Mouse (Mus musculus) adrenal gland, adult (tissue): ENCODE results near the gene Gramd2.

Source experiments
- DNase-seq, 2 experiments: peaks; one replicate each; pipeline ENCODE4 v3.0.0; 2022 to 2023; ENCODE audit warnings: low spot score in 1 of 2; ENCODE audit not compliant: inconsistent age in 2 of 2

The Gramd2 gene

DNA sequence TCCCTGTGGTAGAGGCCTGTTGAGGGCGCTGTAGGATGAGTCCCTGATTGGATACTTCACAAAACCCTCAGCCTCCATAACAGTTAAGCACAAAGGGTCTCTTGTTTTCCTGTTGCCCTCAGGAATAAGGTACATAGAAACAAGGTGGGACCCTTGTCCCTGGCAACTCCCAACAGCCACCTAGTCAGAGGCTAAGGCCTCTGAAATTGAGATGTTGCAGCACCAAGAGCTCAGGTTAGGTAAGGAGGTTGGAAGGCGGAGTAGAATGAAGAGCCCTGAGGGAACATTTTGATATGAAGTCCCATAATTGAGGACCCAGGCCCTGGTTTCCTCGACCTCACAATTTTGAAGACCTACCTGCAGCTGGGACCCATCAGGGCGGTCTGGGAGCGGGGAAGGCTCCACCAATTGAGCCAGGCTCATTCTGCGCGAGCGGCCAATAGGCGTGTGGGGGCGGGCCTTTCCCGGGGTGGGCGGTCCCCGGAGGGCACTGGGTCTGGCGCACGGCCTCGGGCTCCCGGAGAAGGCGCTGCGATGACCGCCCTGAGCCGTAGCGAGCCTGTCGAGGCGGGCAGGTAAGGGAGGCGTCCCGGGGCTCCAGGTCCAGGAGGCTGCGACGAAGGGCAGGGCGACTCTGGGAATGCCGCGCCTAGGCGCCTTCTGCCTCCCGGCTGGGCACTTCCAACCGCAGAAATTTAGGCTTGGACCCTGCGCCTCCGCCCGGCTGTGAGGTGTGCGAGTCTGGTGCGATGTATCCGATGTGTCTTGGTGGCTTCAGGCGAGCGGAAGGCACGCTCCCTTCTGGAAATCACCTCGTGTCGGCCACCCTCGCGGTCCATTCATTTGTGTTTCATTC, at the start of gene Gramd2:
Gene Gramd2 (plus strand): TSS at position 467 of the 856 bp plus-strand sequence.
- DNase-seq, result peak; percentile 77 to 94

DNA sequence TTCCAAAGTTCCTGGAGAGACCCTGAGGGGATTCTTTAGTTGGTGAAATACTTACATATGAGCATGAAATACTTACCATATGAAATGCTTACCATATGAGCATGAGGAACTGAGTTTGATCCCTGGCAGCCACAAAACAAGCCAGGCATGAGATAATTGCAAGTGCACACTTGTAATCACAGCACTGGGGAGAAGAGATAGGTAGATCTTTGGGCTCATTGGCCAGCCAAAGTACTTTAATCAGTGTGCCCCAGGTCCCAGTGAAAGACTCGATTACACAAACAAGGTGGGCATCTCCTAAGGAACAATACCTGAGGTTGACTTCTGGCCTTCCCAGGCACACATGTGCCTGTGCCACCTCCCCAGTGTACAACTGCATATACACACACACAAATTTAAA, 41.6 kb upstream of the Gramd2 start:
- no peak for DNase-seq

DNA sequence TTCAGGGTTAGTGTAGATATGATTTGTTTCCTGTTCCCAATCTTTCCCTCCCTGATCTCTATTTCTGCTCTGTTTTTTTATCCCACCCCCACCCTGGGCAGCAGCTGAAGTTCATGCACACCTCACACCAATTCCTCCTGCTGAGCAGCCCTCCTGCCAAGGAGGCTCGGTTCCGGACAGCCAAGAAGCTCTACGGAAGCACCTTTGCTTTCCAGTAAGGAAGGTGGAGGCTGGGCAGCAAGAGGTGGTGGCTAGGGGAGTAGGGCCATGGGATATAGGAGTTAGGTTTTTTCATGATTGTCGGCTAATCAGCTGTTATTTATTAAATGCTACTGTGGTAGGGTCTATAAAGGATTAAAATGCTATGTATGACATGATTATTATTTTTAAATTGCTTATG, 40.0 kb upstream of the Gramd2 start:
- no peak for DNase-seq

DNA sequence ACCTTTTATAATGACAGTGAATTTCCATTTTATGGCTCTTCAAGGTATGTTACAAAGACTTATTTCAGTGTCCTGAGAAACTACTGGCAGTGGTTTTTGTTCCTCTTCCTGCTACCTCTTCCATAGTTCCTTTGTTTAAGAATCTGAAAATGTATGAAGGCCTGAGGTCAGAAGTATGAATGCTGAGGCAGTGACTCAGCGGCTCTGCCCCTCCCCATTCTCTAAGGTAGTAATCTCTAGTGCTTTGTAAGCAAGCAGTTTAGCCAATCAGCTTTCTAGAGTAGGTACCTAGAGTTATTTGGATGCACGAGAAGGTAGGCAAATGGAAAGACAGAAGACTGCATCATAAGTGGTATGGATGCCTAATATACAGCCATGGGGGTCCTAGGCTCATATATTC, 38.6 kb upstream of the Gramd2 start:
- DNase-seq, result no peak

DNA sequence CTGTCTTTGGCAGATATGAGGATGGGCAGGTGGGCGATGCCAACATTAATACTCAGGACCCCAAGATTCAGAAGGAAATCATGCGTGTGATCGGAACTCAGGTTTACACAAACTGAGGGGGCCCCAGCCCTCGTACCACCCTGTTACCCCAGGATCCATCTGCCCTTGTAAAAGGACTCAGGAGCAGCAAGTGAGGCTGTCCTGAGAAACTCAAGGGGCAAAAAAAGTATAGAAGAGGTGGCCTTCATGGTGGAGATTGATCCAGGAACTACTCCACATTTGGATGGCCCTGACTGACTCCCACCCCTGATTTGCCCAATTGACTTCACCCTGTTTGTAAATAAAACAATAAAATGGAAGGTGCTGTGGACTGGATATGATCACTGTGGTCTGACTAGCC, 30.0 kb upstream of the Gramd2 start:
- DNase-seq, result no peak

DNA sequence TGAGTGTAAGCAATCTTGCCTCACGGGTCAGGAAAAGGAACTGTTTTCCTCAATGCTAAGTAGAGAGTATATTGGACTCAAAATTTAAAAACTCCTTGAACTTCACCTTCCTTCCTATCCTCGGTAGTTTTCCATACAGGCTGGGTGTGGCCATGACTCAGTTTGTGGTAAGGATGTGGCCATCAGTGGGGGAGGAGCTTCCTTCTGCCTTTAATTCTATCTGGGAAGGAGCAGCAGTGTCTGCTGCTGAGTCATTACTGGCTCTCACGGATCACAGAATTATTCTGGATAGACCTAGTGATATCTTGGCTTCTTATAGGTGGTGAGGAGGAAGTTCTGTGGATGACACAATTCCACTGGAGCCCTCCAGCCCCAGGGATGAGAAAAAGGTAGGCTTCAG, 26.6 kb upstream of the Gramd2 start:
- DNase-seq, result peak; percentile 77 to 89

DNA sequence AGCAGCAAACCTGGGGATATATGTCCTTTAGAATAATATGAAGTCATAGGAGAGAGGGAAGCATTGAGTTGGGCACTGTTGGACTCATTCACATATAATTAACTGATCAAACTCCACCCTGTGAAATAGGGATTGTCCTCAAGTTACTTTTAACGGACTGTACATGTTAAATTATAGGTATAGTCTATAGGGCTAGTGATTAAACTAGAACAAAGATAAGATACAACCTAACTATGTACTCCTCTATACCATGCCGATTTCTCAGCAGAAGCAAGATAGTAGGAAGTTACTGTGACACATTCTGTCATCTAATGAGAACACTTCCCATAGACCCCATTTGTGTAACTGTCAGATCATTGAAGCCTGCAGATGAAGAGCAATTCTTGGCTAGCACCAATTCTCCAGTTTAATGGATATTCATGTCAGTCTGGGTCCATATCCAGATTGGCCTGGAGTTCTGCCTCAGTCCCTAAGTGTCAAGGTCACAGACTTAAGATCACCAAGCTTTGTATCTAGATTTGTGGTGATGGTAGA, 25.4 kb upstream of the Gramd2 start:
- peak in 1 of 2 experiments; percentile 16 for DNase-seq

DNA sequence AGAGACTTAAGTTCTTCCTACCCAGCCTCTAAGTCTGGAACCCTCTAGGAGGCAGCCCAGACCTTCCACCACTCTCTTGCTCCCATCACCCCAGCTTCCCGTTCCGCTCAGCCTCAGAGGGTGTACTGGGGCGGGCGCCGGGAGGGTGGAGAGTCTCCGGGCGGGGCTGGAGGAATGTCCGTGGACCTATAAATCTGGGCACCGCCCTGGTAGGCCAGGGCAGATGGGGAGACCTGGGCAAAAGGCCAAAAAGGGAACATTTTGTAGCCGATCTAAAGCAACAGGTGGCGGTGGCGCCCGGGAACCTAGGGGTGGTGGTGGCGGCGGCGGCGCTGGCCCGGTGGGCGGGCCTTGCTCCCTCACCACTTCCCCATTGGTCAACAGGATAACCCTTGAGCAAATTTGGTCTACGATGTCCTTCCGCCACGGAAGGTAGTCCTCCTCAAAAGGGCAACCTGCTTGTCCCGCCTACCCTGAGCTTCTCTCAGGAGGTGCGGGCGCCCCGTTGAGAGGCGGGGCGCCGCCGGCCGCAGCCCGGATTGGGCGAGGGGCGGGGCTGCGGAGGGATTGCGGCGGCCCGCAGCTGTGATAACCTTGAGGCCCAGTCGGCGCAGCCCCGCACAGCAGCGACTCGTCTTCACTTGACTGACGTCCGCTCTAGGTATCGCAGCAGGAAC, 23.8 kb upstream of the Gramd2 start, which contains the start of gene Pkm:
Gene Pkm (plus strand): TSS at position 411 of the 677 bp plus-strand sequence.
- peak; percentile 98 to 99 for DNase-seq

DNA sequence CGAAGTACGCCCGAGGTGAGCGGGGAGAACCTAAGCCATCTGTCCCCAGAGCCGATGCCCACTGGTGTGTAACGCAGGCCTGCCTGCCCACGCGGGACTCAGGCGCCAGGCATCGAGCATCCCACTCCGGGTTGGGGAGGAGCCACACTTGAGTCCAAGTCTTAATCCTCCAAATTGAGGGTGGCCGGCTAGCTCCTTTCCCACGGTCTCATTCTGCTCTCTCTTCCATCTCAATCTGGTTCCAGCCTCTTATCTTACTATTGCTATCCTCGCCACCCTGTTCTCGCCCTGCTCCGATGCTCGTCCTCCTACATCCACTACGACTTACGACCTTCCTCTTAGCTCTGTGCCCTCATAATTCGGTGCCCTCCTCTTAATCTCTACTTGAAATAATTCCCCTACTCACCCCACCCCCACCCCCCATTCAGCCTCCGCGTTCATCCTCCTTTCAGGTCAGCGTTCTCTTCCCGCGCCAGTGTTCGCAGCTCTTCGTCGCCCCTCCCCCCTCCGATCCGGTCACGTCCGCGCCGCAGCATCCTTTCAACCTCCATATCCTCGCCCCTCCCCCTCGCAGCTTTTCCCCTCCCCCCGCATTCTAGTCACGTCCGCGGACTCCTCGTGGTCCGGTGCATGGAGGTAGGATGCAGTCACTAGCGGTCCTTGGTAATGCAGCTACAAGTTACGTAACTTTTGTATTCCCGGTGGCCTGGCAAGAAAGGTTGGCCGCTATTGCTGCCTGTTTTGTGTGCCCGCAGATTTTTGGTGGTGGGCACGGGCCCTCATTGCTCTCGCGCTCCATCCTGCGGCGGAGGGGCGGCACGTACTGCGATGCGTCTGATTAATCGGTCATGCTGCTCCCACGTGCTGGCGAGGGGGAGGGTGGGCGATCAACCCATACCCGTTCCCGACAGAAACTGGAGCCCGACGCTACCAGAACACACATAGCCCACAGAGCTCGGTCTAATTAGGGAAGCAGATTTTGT, 23.0 kb upstream of the Gramd2 start:
- peak; percentile 79 to 90 for DNase-seq

DNA sequence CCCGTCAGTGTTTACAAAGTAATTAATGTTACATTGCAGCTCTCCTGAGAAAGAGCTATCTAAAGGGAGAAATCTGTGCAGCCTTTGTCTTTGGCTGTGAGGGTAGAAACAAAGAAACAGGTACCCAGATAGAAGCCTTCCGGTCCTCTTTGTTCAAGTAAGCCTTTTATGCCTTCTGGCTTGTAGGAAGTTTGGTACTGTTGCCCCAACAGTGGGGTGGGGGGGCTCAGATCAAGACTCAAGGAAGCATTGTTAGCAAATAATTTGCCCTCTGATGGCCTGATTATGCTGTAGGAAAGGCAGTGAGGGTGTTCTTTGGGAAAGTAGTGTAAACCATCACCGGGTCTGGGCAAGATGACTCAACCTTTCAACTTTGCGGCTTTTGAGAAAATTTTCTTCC, 21.8 kb upstream of the Gramd2 start:
- peak in 1 of 2 experiments; percentile 53 for DNase-seq

DNA sequence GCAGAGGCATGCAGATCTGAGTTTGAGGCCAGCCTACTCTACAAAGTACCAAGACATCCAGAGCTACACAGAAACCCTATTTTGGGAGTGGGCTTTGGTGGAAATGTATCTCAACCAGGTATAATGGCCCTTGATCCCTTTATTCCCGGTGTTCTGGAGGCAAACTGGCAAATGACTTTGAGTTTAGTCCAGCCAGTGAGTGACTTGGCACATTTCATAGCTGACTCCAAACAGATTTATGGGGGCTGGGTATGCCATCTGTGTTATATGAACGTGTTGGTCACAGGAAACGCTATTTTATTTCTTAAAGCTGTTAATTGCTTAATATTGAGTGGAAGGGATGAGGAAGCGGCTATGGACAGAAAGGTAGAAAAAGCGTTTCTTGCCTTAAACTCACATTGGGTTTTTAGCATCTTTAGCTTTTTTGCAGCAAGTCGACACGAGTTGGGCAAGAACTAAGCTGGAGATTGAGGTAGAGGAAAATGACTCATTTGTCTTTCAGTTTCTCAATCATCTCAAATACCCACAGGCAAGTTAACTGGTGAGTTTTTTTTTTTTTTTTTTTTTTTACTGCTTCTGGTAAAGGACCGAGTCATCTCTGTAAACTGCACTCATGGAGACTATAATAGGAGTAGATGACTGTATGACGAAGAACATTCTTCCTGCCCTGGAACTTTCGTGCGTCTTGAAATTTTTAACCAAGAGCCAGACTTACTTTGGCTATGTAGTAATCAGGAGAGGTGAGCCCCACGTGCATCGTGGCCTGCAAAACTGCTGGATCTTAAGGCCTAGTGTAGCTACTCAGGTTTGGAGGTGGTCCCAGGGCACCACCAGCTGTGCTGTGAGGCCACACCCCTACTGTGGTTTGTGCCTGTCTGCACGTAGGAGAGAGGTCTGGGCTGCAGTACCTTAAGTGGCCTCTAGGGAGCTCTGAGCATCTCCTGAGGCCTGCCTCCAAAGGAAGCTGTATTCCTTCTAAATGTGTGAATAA, 20.6 kb upstream of the Gramd2 start:
- peak; percentile 75 to 93 for DNase-seq

DNA sequence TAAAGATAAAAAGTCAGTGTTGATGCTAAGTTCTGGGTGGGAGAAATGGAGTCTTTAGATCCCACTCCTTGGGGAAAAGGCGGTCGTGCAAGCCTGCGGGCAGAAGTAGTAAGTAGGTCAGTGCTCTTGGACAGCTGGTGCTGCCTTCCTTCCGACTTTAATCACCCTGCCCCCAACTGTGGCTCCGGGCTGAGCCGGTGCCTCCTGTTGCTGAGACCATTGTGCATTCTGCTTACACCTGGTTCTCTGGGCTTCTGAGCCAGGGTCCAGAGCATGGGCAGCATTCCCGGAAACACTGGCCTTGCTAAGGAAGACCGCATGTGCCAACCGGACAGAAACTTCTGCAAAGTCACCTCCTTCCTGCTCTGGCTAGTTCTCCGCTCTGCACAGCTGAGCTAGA, 19.5 kb upstream of the Gramd2 start:
- peak; percentile 59 to 84 for DNase-seq

DNA sequence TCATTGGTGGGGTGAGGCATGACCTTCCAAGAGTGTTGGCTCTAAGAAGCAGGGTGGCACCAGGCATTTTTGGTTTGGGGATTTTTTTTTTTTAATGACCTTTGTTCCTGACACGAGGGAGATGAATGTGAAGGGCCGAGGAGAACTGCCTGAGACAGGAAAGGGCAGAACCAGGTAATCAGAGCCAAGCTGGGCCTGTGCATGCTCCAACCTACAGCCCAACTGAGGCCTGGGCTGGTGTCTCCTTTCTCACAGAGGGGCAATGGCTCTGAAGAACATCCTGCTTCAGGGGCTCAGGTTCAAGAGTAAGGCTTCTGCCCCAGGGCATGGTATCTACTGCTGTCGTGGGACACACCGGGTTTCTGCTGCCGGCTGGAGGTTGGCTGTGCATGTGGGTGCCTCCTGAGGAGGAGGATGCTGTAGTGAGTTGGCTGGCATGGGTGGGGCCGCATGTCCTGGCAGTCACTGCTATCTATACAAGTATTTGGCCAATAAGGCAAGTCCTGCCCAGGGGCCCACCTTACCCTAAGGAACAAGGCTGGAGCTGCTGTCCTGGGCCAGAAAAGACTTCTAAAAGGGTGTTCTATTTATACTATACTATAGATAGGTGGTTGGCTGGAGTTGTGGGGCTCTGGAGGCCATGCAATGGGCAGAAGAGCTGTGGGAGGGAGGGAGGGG, 18.5 kb upstream of the Gramd2 start:
- DNase-seq, result peak in 1 of 2 experiments; percentile 56

DNA sequence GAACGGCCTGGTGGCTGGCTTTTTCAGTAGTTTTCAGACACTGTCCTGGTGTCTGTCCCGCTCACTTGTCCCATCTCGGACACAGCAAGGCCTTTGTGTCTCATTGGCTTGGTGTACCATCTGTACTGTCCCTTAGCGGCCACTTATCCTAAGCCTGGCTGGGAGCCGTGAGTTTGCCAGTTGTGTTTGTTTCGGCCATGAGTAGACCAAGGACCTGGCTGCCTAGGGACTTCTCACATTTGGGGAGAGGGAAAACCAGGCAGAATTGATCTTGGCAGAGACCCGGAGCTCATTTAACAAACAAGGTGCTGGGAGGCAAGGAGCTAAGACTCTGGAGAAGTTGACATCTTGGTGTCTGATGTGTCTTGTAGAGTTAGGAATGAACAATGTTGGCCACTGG, 16.7 kb upstream of the Gramd2 start:
- peak in 1 of 2 experiments; percentile 38 for DNase-seq

DNA sequence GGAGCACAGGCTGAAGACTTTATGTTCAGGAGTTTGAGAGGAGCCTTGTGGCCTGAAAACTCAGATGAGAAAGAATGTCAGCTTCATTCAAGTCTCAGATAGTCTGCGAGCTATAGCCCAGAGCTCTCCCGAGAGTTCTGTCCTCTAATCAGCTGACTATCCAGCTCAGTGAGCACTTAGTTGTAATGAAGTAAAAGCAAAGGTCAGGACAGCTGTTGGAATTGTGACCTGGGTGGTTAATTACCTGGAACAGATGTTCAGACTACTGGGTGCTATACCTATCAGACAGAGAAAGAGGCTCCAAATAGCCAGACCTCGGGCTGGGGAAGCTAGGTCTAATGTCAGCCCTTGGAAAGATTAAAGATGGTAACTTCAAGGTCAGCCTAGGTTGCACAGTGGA, 16.0 kb upstream of the Gramd2 start:
- peak in 1 of 2 experiments; percentile 49 for DNase-seq

DNA sequence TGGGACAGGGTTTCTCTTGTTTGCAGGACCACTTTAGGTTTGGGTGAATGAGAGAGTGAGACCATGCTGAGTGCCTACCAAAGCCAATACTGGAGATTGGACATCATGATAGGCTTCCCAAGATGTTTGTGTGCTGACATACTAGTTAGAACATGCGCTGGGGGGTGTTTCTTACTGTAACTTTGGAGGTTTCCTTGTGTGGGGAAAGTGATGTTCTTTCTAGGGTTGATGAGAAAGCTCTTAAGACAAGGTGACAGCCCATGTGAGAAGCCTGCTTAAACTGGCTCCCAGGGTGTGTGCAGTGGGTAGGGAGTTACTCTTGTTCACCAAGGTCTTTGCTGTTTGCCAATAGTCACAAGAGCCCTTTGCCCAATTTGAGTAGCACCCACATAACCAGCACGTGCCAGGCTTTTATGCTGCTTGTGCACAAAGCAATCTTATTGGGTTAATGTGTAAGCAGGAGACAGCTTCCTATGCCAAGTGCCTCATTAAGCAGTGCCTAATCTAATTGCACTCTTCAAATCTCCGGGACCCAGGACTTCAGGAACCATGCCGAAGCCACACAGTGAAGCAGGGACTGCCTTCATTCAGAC, 15.2 kb upstream of the Gramd2 start:
- DNase-seq, result peak in 1 of 2 experiments; percentile 44

DNA sequence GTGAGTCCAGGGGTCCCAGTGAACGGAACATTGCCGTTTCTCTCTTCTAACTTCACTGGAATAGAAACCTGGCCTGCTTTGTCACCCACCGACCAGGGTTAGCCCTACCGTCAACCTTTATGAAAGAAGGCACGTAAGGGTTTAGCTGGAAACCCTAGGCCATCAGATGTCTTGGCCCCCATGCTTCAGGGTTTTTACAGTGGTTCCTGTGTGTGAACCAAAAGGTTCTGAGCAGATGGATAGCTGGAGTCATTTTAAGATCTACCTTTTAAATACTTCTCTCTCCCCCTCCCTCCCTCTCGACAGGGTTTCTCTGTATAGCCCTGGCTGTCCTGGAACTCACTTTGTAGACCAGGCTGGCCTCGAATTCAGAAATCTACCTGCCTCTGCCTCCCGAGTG, 13.9 kb upstream of the Gramd2 start:
- no peak for DNase-seq

DNA sequence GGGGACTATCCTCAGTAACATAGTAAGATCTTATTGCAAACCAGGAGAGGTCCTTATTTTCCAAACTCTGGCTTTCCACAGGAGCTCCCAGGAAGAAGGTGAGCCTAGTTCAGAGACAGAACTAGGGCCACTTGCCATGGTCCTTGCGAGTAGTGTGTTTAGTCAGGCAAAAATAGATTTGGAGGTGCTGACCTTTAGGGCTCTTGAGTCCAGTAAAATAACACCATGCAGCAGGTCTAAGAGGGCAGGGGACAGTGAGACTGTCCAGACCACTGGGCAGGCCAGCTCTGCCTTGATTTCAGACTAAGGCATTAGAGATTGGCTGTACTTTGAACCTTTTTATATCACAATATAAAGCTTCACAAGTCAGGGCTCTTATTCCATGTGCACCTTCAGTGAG, 13.1 kb upstream of the Gramd2 start:
- peak in 1 of 2 experiments; percentile 38 for DNase-seq

DNA sequence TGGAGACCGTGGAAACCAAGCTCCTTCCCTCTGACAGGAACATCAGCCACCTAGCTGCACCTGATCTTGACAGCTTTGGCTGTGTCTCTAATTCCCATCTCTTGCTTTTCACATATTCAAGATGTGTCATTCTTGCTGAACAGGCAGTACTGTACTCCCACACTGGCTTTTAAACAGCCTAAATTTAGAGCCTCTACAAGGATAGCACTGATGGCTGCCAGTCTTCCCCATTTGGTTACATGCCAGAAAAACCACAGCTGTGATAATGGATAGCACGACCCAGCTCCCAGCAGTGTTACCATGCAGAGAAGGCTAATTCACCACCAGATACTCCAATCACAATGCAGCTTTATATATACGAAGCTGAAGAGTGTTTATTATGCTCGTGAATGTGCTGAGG, 12.7 kb upstream of the Gramd2 start:
- DNase-seq, result no peak
